Mouse (Mus musculus): Measurements from ENCODE around the gene Ndufb3. TPM values are rescaled to one million over a fixed set of nuclear protein-coding genes. Genes with fewer than 3 reads are reported as not detected.
"Not testable (repeated sequence)": the region's sequence is repeated elsewhere in the genome, so short reads cannot be mapped to it uniquely, and the experiment has no call there.

The Ndufb3 gene
- polyA plus RNA-seq, 1 experiment from 2014 or later, result 157 TPM

DNA sequence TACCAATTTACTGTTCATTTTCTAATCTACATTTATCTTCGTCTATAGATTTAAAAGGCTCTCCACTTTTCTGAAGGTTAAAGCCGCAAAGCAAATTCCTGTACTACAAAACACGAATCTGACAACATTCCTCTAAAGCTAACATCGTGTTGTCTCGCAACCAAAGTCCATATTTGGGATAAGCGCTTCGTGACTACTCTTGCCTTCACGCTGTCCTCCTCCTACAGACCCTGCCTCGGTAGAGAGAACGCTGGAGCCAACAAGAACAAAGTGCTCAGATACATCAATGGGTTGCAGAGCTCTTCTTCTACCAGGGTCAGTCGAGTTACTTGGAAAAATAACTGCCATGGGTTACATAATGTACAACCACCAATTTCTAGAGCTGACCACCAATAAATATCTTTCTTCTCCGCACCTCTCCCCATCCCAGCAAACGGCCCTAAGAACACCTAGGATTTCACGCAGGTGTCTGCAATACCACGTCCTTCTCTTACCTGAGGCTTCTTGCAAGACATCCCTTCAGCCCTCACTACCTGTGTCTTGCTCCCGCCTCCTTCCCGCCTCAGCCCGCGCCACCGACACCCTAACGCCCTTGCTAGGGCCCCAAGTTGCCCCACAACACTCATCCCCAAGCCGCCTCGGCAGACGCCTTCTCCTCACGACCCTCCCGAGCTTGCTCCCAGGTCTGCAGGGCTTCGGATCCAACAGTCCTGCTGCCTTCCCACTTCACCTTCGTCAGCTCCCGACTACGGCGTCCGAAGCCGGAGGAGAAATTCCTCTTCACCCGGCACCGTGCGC, 612 bp upstream of the Ndufb3 start:
- Histone ChIP-seq H3K9ac (peak overlapping the region; percentile 74), H3K4me1 (peaks cover 16% of the 10 kb centered on the region), H3K27me3 (no peaks in the 10 kb centered on the region), H3K4me3 (peak overlapping the region; percentile 76), H3K36me3 (no peaks in the 10 kb centered on the region), H3K9me3 (no peaks in the 10 kb centered on the region), H3K4me2 (peak overlapping the region; percentile 59), H3K27ac (no peak overlapping the region; the same call in 1 of the 2 replicates)
- peak; percentile 28; the same call in 1 of the 2 replicates for ATAC-seq (ENCODE audit: insufficient number of reproducible peaks, low FRiP score, low TSS enrichment, low read depth)
- 6% methylated on average over 35 of the region's 36 CpGs for WGBS

DNA sequence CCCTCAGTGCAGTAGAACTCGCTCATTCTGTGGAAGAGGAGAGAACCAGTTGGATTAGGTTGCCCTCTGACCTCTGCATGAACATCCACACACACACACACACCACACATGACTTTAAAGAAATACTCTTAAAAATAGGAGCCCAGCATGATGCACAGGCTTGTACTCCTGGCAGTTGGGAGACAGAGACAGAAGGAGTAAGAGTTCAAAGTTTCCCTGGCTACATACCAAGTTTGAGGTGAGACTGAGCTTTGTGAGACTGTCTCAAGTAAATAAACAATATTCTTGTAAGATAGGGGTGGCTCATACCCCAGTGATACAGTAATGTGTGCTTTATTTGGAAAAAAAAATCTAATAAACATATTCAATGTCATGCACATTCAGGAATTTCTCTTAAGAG, 1.3 kb downstream of the Ndufb3 start:
- H3K4me3 ChIP-seq, result peak overlapping the region; percentile 76
- no peak overlapping the region for H3K27ac ChIP-seq
- no peak for ATAC-seq (ENCODE audit: insufficient number of reproducible peaks, low FRiP score, low TSS enrichment, low read depth)
- H3K27me3 ChIP-seq, result no peaks in the 10 kb centered on the region
- H3K9ac ChIP-seq, result no peak overlapping the region
- 96% methylated on average over 1 of the region's 1 CpGs for WGBS
- H3K4me2 ChIP-seq, result peak overlapping the region; percentile 52; the same call in 1 of the 2 replicates
- no peaks in the 10 kb centered on the region for H3K9me3 ChIP-seq
- peaks cover 16% of the 10 kb centered on the region for H3K4me1 ChIP-seq
- H3K36me3 ChIP-seq, result peaks cover 7% of the 10 kb centered on the region; the same call in 1 of the 2 replicates

DNA sequence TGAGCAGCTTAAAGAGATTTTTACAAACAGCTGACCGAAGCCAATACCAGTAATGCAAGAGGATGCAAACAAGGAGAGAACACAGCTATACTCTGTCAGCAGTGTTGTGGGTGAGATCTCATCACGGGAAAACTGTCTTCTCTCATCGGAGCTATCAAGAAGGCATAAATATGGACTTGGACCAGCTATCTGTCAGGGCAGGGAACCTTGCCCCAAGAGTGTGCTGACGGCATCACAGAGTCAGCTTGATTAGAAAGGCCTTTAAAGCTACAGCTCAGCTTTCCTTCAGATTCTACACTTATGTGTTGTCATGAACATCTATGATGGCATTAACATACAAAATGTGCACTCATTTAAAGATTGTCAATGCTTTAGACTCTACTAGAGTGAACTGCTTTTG, 16.5 kb downstream of the Ndufb3 start:
- Histone ChIP-seq H3K9ac (no peak overlapping the region), H3K4me2 (no peak overlapping the region), H3K36me3 (no peaks in the 10 kb centered on the region), H3K4me1 (no peaks in the 10 kb centered on the region), H3K27ac (no peak overlapping the region), H3K27me3 (no peaks in the 10 kb centered on the region), H3K9me3 (no peaks in the 10 kb centered on the region), H3K4me3 (no peak overlapping the region)
- WGBS, result 82% methylated on average over 4 of the region's 4 CpGs
- no peak for ATAC-seq (ENCODE audit: insufficient number of reproducible peaks, low FRiP score, low TSS enrichment, low read depth)

DNA sequence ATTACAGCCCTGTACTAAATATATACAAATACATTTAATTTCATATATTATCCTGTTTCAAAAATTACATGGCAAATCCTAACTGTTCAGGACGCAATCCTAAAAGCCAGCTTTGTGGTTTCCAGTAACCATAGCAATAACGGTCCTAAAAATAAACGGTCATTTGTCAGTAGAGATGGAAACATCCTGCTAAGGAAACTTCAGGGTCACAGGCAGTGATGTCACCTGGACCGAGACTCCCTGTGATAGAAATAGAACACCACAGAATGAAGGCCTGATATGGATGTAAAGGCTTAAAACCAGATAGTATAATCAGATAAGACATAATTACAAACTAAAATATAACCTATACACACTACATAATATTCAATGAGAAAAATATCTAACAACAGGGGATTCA, 17.6 kb downstream of the Ndufb3 start:
- H3K4me3 ChIP-seq, result no peak overlapping the region
- no peak overlapping the region for H3K9ac ChIP-seq
- H3K36me3 ChIP-seq, result no peaks in the 10 kb centered on the region
- H3K4me2 ChIP-seq, result no peak overlapping the region
- H3K4me1 ChIP-seq, result no peaks in the 10 kb centered on the region
- 68% methylated on average over 4 of the region's 4 CpGs for WGBS
- no peak for ATAC-seq (ENCODE audit: insufficient number of reproducible peaks, low FRiP score, low TSS enrichment, low read depth)
- no peak overlapping the region for H3K27ac ChIP-seq
- no peaks in the 10 kb centered on the region for H3K9me3 ChIP-seq
- H3K27me3 ChIP-seq, result no peaks in the 10 kb centered on the region

DNA sequence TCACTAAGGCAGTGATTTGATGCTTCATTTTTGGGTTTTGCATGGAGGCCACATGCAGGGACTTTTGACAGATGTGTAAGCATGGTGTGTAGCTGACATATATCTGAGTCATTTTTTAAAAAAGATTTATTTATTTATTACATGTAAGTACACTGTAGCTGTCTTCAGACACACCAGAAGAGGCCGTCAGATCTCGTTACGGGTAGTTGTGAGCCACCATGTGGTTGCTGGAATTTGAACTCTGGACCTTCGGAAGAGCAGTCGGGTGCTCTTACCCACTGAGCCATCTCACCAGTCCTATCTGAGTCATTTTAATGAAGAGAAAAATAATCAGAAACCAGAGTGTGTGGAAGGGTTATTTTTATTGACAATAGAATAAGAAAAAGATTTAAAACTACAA, 23.4 kb downstream of the Ndufb3 start:
- not testable (repeated sequence) for H3K4me2 ChIP-seq; H3K27ac ChIP-seq; H3K9ac ChIP-seq; H3K4me1 ChIP-seq; ATAC-seq (ENCODE audit: insufficient number of reproducible peaks, low FRiP score, low TSS enrichment, low read depth); H3K36me3 ChIP-seq; H3K9me3 ChIP-seq; H3K27me3 ChIP-seq; H3K4me3 ChIP-seq
- 86% methylated on average over 5 of the region's 5 CpGs for WGBS

DNA sequence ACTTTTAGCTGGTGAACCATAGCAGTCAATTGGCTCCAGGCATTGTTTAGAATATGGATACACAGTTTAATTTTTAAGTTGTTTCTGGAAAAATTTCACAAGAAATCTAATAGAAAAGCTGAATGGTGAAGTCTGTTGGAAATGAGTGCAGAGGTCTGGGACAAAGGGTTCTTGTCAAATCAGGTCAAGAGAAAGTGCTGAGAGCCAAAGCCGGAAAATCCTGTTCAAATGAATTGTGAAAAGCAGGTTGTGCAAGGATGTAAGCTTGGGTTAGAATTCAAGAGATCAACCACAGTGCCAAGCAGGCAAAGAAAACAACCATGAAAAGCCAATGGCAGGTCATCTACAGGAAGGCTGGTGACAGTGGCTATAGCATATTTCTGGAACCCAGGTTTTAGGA, 24.0 kb downstream of the Ndufb3 start:
- no peak for ATAC-seq (ENCODE audit: insufficient number of reproducible peaks, low FRiP score, low TSS enrichment, low read depth)
- H3K9me3 ChIP-seq, result no peaks in the 10 kb centered on the region
- H3K27me3 ChIP-seq, result no peaks in the 10 kb centered on the region
- H3K4me3 ChIP-seq, result no peak overlapping the region
- H3K4me1 ChIP-seq, result no peaks in the 10 kb centered on the region
- no peak overlapping the region for H3K27ac ChIP-seq
- no peak overlapping the region for H3K4me2 ChIP-seq
- H3K36me3 ChIP-seq, result no peaks in the 10 kb centered on the region
- 86% methylated on average over 1 of the region's 1 CpGs for WGBS
- no peak overlapping the region for H3K9ac ChIP-seq

DNA sequence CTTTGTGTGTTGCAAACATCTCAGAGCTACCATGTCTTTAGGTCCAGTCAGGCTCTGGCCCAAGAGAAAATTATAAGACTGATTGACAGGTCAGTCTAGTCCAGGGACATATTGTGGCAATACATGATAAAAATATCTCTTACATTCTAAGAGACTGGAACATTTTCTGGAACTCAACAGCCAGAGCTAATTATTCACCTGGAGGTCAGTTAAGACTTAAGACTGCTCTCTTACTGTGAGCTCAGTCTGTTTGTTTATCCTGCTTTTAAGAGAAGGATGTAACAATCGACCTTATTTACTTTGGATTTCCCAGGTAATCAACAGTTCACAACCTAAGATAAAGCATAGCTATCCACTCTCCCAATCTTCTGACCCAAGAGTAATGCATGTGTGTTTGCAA, 24.4 kb downstream of the Ndufb3 start:
- 23% methylated on average over 1 of the region's 1 CpGs for WGBS
- no peaks in the 10 kb centered on the region for H3K36me3 ChIP-seq
- H3K9me3 ChIP-seq, result no peaks in the 10 kb centered on the region
- no peak overlapping the region for H3K4me3 ChIP-seq
- no peak overlapping the region for H3K4me2 ChIP-seq
- H3K27me3 ChIP-seq, result no peaks in the 10 kb centered on the region
- ATAC-seq (ENCODE audit: insufficient number of reproducible peaks, low FRiP score, low TSS enrichment, low read depth), result no peak
- H3K27ac ChIP-seq, result no peak overlapping the region
- no peaks in the 10 kb centered on the region for H3K4me1 ChIP-seq
- H3K9ac ChIP-seq, result no peak overlapping the region

DNA sequence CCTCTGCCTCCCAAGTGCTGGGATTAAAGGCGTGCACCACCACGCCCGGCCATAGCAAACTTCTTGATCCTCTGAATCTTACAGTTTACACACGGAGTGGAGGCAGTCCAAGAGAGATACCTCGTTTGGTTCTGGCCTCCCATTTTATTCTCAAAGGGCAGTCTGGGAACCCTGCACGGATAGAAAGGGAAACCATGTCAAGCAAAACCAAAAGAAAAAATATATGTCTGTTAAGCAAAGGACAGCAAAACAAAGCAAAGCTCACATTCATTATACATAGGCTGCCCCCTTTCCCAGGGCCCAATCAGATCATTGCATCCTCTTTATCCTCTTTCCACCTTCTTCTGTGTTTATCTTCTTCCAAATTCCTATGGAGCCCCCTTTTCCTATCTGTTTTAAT, 27.6 kb downstream of the Ndufb3 start:
- ATAC-seq (ENCODE audit: insufficient number of reproducible peaks, low FRiP score, low TSS enrichment, low read depth), result no peak
- Histone ChIP-seq H3K4me1 (no peaks in the 10 kb centered on the region), H3K9me3 (no peaks in the 10 kb centered on the region), H3K4me2 (no peak overlapping the region), H3K9ac (no peak overlapping the region), H3K27me3 (no peaks in the 10 kb centered on the region), H3K36me3 (no peaks in the 10 kb centered on the region), H3K4me3 (no peak overlapping the region), H3K27ac (no peak overlapping the region)
- WGBS, result 74% methylated on average over 6 of the region's 6 CpGs

DNA sequence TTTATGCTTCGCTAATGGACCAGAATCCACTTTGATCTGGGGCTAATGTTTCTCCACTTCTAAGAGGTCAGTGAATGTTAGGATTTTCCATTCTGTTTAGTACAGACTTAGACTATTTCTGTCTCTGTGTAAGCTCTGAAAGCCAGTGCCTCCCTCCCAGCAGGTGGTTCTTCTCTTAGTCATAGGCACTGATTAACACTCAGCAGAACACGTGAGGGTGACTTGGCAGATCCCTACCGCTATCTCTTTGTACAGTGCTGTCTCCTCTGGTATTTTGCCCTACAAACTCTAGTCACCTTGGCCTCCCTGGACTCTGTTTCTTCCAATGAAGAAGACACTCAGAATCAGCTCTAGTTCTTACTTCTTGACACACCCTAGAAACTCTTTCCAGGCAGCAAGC, 28.2 kb downstream of the Ndufb3 start:
- Histone ChIP-seq H3K27me3 (no peaks in the 10 kb centered on the region), H3K4me3 (no peak overlapping the region), H3K9me3 (no peaks in the 10 kb centered on the region), H3K4me2 (no peak overlapping the region), H3K27ac (no peak overlapping the region), H3K36me3 (no peaks in the 10 kb centered on the region), H3K4me1 (no peaks in the 10 kb centered on the region), H3K9ac (no peak overlapping the region)
- WGBS, result 71% methylated on average over 3 of the region's 3 CpGs
- no peak for ATAC-seq (ENCODE audit: insufficient number of reproducible peaks, low FRiP score, low TSS enrichment, low read depth)

DNA sequence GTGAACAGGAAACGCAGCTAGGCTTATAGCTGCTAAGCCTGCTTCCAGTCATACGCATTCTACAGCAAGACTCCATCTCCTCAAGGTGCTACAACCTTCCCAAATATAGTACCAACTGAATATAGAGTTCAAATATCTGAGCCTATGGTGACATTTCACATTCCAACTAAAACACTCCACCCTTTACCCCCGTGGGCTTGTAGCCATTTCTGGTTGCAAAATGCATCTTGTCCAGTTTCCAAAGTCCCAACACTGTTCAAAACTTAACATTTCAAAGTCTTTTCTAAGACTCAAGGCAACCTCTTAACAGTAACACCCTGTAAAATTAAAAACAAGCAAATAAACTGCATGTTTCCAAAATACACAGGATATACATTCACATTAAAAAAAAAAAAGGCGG, 29.0 kb downstream of the Ndufb3 start:
- WGBS, result 80% methylated on average over 4 of the region's 4 CpGs
- no peaks in the 10 kb centered on the region for H3K9me3 ChIP-seq
- no peak overlapping the region for H3K9ac ChIP-seq
- no peak for ATAC-seq (ENCODE audit: insufficient number of reproducible peaks, low FRiP score, low TSS enrichment, low read depth)
- H3K4me3 ChIP-seq, result no peak overlapping the region
- no peaks in the 10 kb centered on the region for H3K36me3 ChIP-seq
- H3K4me1 ChIP-seq, result no peaks in the 10 kb centered on the region
- no peak overlapping the region for H3K27ac ChIP-seq
- H3K4me2 ChIP-seq, result no peak overlapping the region
- H3K27me3 ChIP-seq, result no peaks in the 10 kb centered on the region

DNA sequence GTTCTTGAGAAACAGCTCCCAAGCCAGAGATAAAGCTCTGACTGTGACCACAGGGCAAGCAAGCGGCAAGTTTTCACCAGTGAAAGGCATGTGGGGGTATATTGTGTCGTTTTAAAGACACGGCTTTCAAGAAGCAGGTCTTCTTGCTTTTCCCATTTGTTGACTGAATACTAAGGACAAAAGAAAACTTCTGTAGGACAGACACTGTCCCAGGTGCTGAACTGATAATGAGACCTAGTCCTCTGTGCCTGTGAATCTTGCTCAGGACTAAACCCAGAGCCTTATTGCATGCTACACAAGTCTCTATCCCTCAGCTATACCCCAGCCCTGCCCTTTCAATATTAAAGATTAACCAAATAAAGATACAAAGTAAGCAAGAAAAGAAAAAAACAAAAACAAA, 30.0 kb downstream of the Ndufb3 start:
- ATAC-seq (ENCODE audit: insufficient number of reproducible peaks, low FRiP score, low TSS enrichment, low read depth), result no peak

DNA sequence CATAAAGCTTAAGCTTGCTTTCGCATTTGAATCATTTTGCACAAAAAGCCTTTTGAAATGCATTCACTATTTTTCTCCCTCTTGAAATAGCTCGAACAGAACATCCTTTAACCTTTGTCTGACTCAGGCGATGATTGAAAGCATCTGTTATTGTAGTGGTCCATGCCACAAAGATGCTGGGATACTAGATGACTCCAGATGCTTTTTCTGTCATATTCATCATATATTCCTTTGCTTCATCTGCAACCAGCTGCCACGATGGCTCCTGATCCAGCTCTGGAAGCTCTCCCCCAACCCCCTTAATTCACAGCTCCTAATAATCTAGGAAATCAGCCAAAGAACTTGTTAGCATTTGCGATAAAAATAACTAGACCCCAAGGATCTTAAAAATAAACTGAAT, 30.9 kb downstream of the Ndufb3 start:
- Histone ChIP-seq H3K27me3 (no peaks in the 10 kb centered on the region), H3K9ac (no peak overlapping the region), H3K4me2 (no peak overlapping the region), H3K4me3 (no peak overlapping the region), H3K27ac (no peak overlapping the region), H3K36me3 (no peaks in the 10 kb centered on the region), H3K4me1 (no peaks in the 10 kb centered on the region), H3K9me3 (no peaks in the 10 kb centered on the region)
- ATAC-seq (ENCODE audit: insufficient number of reproducible peaks, low FRiP score, low TSS enrichment, low read depth), result no peak
- 56% methylated on average over 5 of the region's 5 CpGs for WGBS

More for the DNA sequence above, 30.0 kb downstream of the Ndufb3 start:
- no peaks in the 10 kb centered on the region for H3K36me3 ChIP-seq
- H3K4me2 ChIP-seq, result no peak overlapping the region
- no peaks in the 10 kb centered on the region for H3K9me3 ChIP-seq
- no peak overlapping the region for H3K4me3 ChIP-seq
- H3K9ac ChIP-seq, result no peak overlapping the region
- no peaks in the 10 kb centered on the region for H3K4me1 ChIP-seq
- no peak overlapping the region for H3K27ac ChIP-seq
- no peaks in the 10 kb centered on the region for H3K27me3 ChIP-seq
- 71% methylated on average over 3 of the region's 3 CpGs for WGBS

All from limb, embryonic 15.5 days (tissue).